Mouse (Mus musculus): ENCODE results near the gene Parn. TPM values are rescaled to one million over a fixed set of nuclear protein-coding genes. Genes with fewer than 3 reads are reported as not detected.

Parn gene
- total and polyA plus RNA-seq, 3 experiments = 26.7 to 160 (median 38.2) TPM

DNA sequence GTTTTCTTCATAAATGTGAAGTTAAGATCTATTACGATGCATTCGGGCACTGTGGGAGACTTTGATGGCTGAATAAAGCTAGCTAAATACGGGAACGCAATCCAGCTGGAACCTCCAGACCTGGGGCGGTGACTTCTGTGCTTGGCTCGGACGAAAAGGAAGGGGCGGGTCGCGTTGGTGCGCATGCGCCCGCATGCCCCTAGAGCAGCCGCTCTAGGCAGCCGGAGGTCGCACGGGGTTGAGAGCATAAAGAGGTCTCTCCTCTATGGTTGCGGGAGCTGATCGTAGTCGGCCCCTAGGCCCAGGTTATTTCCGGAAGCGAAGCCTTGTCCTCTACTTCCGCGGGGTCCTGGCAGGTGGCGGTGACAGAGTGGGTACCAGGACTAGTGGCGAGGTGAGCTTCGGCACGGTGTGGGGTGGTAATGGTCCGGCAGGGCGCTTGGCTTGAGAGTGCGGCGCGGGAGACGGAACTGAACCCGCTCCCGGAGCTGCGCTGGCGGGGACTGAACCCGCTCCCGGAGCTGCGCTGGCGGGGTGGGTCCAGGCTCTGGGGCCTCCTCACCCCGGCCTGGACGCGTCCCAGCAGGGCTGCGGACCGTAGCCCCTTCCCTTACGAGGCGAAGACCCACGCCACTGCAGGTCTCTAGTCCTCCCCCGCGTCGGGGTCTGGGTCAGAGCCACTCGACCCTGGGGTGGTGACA lies 3.9 kb upstream of the Parn start, which contains the start of the genes Bfar and 3110001I22Rik:
TSS of gene Bfar (plus strand) at position 174 of the 701 bp plus-strand sequence.
TSS of gene 3110001I22Rik (plus strand) at position 245 of the 701 bp plus-strand sequence.
- DNase-seq (ENCODE audit: low read depth, low spot score) = peak; percentile 98
- Histone ChIP-seq H3K79me2 (ENCODE audit: control insufficient read depth, insufficient read depth, low read length, poor library complexity) (peaks cover 22% of the 10 kb centered on the region), H3K4me1 (ENCODE audit: control insufficient read depth in 1 of 2, insufficient read depth in 2 of 2, low read length in 2 of 2) (peaks cover 3 to 20% of the 10 kb centered on the region in 2 experiments; a peak in 3 of 4 replicates), H3K27me3 (ENCODE audit: control insufficient read depth in 1 of 2, insufficient read depth in 2 of 2, low read length in 2 of 2) (no peaks in the 10 kb centered on the region), H3K27ac (ENCODE audit: control insufficient read depth, low read depth, low read length) (peak within 1 kb of the TSS; percentile 90), H3K36me3 (ENCODE audit: control insufficient read depth in 1 of 2, insufficient read depth in 2 of 2, low read length in 2 of 2) (peaks cover 0 to 22% of the 10 kb centered on the region in 2 experiments; a peak in 3 of 4 replicates), H3K9ac (ENCODE audit: control insufficient read depth, low read depth, low read length, poor library complexity, severe bottlenecking) (peak within 1 kb of the TSS; percentile 84), H3K4me3 (ENCODE audit: control insufficient read depth in 1 of 2, insufficient read depth in 1 of 2, low read depth in 2 of 2, low read length in 2 of 2) (peak within 1 kb of the TSS; percentile 77 to 84), H3K9me3 (replicated peaks; ENCODE audit: insufficient read depth, low read length) (no peaks in the 10 kb centered on the region)
- TF ChIP-seq KAT2A (conservative IDR thresholded peaks at IDR 0.05; ENCODE audit: low read depth, low read length) = peak; percentile 71; the same call in 1 of the 2 replicates
- peak; percentile 92 for TF ChIP-seq ELF1 (IDR thresholded peaks at IDR 0.05; ENCODE audit: low read depth, low read length)
- peak; percentile 91 for TF ChIP-seq HCFC1 (IDR thresholded peaks at IDR 0.05; ENCODE audit: low read depth, low read length)
- no peak for TF ChIP-seq JUND (IDR thresholded peaks at IDR 0.05; ENCODE audit: low read depth, low read length)
- peak; percentile 62 for TF ChIP-seq TCF12 (IDR thresholded peaks at IDR 0.05; ENCODE audit: low read depth, low read length)
- peak; percentile 77 for TF ChIP-seq MYC (IDR thresholded peaks at IDR 0.05; ENCODE audit: low read depth, low read length)
- TF ChIP-seq NELFE (IDR thresholded peaks at IDR 0.05; ENCODE audit: low read depth, low read length) = peak; percentile 95
- TF ChIP-seq USF2 (IDR thresholded peaks at IDR 0.05; ENCODE audit: borderline replicate concordance in 1 of 2, insufficient read depth in 1 of 2, low read depth in 1 of 2, low read length in 2 of 2) = no peak
- no peak for TF ChIP-seq MAFK (IDR thresholded peaks at IDR 0.05; ENCODE audit: borderline replicate concordance, low read depth, low read length)
- TF ChIP-seq MAZ (IDR thresholded peaks at IDR 0.05; ENCODE audit: low read depth, low read length) = no peak
- TF ChIP-seq MAX (IDR thresholded peaks at IDR 0.05; ENCODE audit: low read length) = peak; percentile 64
- peak; percentile 75 for TF ChIP-seq ZMIZ1 (IDR thresholded peaks at IDR 0.05; ENCODE audit: low read depth, low read length)
- TF ChIP-seq E2F4 (IDR thresholded peaks at IDR 0.05; ENCODE audit: borderline replicate concordance, low read depth, low read length) = no peak
- peak; percentile 95 for TF ChIP-seq POLR2AphosphoS2 (IDR thresholded peaks at IDR 0.05; ENCODE audit: low read length)
- TF ChIP-seq GABPA (IDR thresholded peaks at IDR 0.05; ENCODE audit: low read depth, low read length) = peak; percentile 35; the same call in 1 of the 2 replicates
- TF ChIP-seq CHD1 (IDR thresholded peaks at IDR 0.05; ENCODE audit: low read depth, low read length) = no peak
- TF ChIP-seq NRF1 (IDR thresholded peaks at IDR 0.05; ENCODE audit: insufficient read depth, low read depth, low read length, poor library complexity, severe bottlenecking) = peak; percentile 96
- no peak for TF ChIP-seq CTCF (IDR thresholded peaks at IDR 0.05 in 2 of 3, conservative IDR thresholded peaks at IDR 0.05 in 1 of 3; ENCODE audit: control insufficient read depth in 1 of 3, insufficient read depth in 1 of 3, low read depth in 2 of 3, low read length in 3 of 3, poor library complexity in 1 of 3, severe bottlenecking in 1 of 3)
- TF ChIP-seq SIN3A (IDR thresholded peaks at IDR 0.05; ENCODE audit: low read length) = peak; percentile 91
- 0 out of 2 replicates have a peak, but pooled peaks have one; percentile 34 for TF ChIP-seq MEF2A (IDR thresholded peaks at IDR 0.05; ENCODE audit: extremely low read depth, insufficient replicate concordance, low read depth, low read length, poor library complexity, severe bottlenecking)
- 0 out of 2 replicates have a peak, but pooled peaks have one; percentile 23 for TF ChIP-seq ZNF384 (IDR thresholded peaks at IDR 0.05; ENCODE audit: low read depth, low read length)
- no peak for TF ChIP-seq SMC3 (IDR thresholded peaks at IDR 0.05; ENCODE audit: low read depth, low read length)
- peak; percentile 48 to 93; a peak in 3 of 4 replicates for TF ChIP-seq POLR2A (IDR thresholded peaks at IDR 0.05; ENCODE audit: control insufficient read depth in 1 of 2, insufficient read depth in 1 of 2, low read depth in 1 of 2, low read length in 2 of 2, poor library complexity in 1 of 2)
- TF ChIP-seq RCOR1 (IDR thresholded peaks at IDR 0.05; ENCODE audit: low read depth, low read length) = no peak
- peak; percentile 95 for TF ChIP-seq TBP (IDR thresholded peaks at IDR 0.05; ENCODE audit: low read depth, low read length)
- peak; percentile 71 for TF ChIP-seq MXI1 (IDR thresholded peaks at IDR 0.05; ENCODE audit: low read depth, low read length)

Measured in MEL (cell line).